Mouse (Mus musculus) small intestine, adult 2 months (tissue): ENCODE measurements around the gene Csnk1d.

Source experiments
- CTCF ChIP-seq: fragments of 200-500 bp; IDR thresholded peaks from 2 replicates; pipeline ENCODE4 v1.5.1; 2012; ENCODE audit warnings: low read depth, mild to moderate bottlenecking, control low read depth, inconsistent platforms, low read length, moderate library complexity, mixed read lengths; ENCODE audit not compliant: insufficient replicate concordance, insufficient read length; ENCODE audit errors: extremely low read depth
- POLR2A ChIP-seq: fragments of 200-500 bp; IDR thresholded peaks from 2 replicates; pipeline ENCODE4 v1.6.1; 2012; ENCODE audit warnings: low read depth, mild to moderate bottlenecking, control low read depth, inconsistent platforms, low read length, moderate library complexity

- TF ChIP-seq CTCF (no peak), POLR2A (no peak)
Measured at GRCm38 (mm10) chr11:120961594-120961993, 29.5 kb downstream of the Csnk1d start.
